In genomic region chr19:5117494-5118383, GRCm38 (mm10) we compare ENCODE assay signal across 8 mouse cellular contexts. TPM values are rescaled to one million over a fixed set of nuclear protein-coding genes. Genes with fewer than 3 reads are reported as not detected.
DNase-seq lines count a peak whose midpoint lies in the region; ATAC-seq and TF ChIP-seq lines count a peak whose summit lies in the region.

No protein-coding gene starts in this region.

- H3K4me1 ChIP-seq in embryonic facial prominence, embryonic 12.5 days = peaks cover 19% of the 10 kb centered on the region
- no peaks in the 10 kb centered on the region for H3K4me1 ChIP-seq in heart, adult 2 months (ENCODE audit: control insufficient read depth, insufficient read depth, low read length)
- no peaks in the 10 kb centered on the region for H3K4me1 ChIP-seq in kidney, adult 2 months (ENCODE audit: control insufficient read depth, insufficient read depth, low read length)
- peaks cover 13% of the 10 kb centered on the region for H3K4me1 ChIP-seq in limb, embryonic 14.5 days (ENCODE audit: control insufficient read depth, insufficient read depth, low read length)
- H3K4me1 ChIP-seq in midbrain, embryonic 16.5 days (ENCODE audit: control insufficient read depth, insufficient read depth, low read length) = peaks cover 18% of the 10 kb centered on the region

- TF ChIP-seq EP300 in heart, adult 2 months (IDR thresholded peaks at IDR 0.05; ENCODE audit: insufficient read depth, low read depth, low read length) = 0 out of 2 replicates have a peak, but pooled peaks have one; percentile 20

- peak; percentile 97; the same call in 1 of the 2 replicates for TF ChIP-seq CTCF in heart, adult 2 months (IDR thresholded peaks at IDR 0.05)
- peak; percentile 80 for TF ChIP-seq CTCF in kidney, adult 2 months (conservative IDR thresholded peaks at IDR 0.05; ENCODE audit: insufficient read depth, insufficient read length, low read depth, low read length)

- peak overlapping the region; percentile 92 for H3K27ac ChIP-seq in embryonic facial prominence, embryonic 12.5 days
- peak overlapping the region; percentile 77 for H3K27ac ChIP-seq in heart, adult 2 months
- peak overlapping the region; percentile 69 for H3K27ac ChIP-seq in kidney, adult 2 months (ENCODE audit: insufficient read depth, low read depth, low read length)
- H3K27ac ChIP-seq in limb, embryonic 14.5 days (replicated peaks; ENCODE audit: low read depth, low read length) = peak overlapping the region; percentile 87
- H3K27ac ChIP-seq in midbrain, embryonic 16.5 days (ENCODE audit: low read length) = peak overlapping the region; percentile 91

- peaks cover 6% of the 10 kb centered on the region for H3K36me3 ChIP-seq in embryonic facial prominence, embryonic 12.5 days
- no peaks in the 10 kb centered on the region for H3K36me3 ChIP-seq in heart, adult 2 months (ENCODE audit: control insufficient read depth, insufficient read depth, low read length)
- no peaks in the 10 kb centered on the region for H3K36me3 ChIP-seq in kidney, adult 2 months (ENCODE audit: control insufficient read depth, insufficient read depth, low read length)
- peaks cover 13% of the 10 kb centered on the region for H3K36me3 ChIP-seq in limb, embryonic 14.5 days (ENCODE audit: control insufficient read depth, insufficient read depth, low read length)
- peaks cover 4% of the 10 kb centered on the region; the same call in 1 of the 2 replicates for H3K36me3 ChIP-seq in midbrain, embryonic 16.5 days (ENCODE audit: control insufficient read depth, insufficient read depth, low read length)

- no peaks in the 10 kb centered on the region for H3K27me3 ChIP-seq in embryonic facial prominence, embryonic 12.5 days
- H3K27me3 ChIP-seq in heart, adult 2 months (ENCODE audit: control insufficient read depth, insufficient read depth, low read length) = no peaks in the 10 kb centered on the region
- no peaks in the 10 kb centered on the region for H3K27me3 ChIP-seq in kidney, adult 2 months (replicated peaks; ENCODE audit: control insufficient read depth, insufficient read depth, low read length)
- no peaks in the 10 kb centered on the region for H3K27me3 ChIP-seq in limb, embryonic 14.5 days (ENCODE audit: control insufficient read depth, insufficient read depth, low read length)
- no peaks in the 10 kb centered on the region for H3K27me3 ChIP-seq in midbrain, embryonic 16.5 days (ENCODE audit: control insufficient read depth, insufficient read depth, low read depth, low read length)

- H3K9me3 ChIP-seq in embryonic facial prominence, embryonic 12.5 days = no peaks in the 10 kb centered on the region
- no peaks in the 10 kb centered on the region for H3K9me3 ChIP-seq in limb, embryonic 14.5 days (ENCODE audit: control insufficient read depth, low read length)
- H3K9me3 ChIP-seq in midbrain, embryonic 16.5 days (replicated peaks; ENCODE audit: control insufficient read depth, low read length, poor library complexity, severe bottlenecking) = no peaks in the 10 kb centered on the region

- H3K9ac ChIP-seq in embryonic facial prominence, embryonic 12.5 days = peak overlapping the region; percentile 74
- H3K9ac ChIP-seq in heart, adult 2 months (ENCODE audit: low read depth, low read length) = peak overlapping the region; percentile 72
- H3K9ac ChIP-seq in limb, embryonic 14.5 days (ENCODE audit: low read depth, low read length, severe bottlenecking) = peak overlapping the region; percentile 74
- H3K9ac ChIP-seq in midbrain, embryonic 16.5 days (ENCODE audit: low read depth, low read length) = peak overlapping the region; percentile 98

- whole genome bisulfite sequencing in embryonic facial prominence, embryonic 12.5 days = under 1% methylated on average over 77 of the region's 83 CpGs
- WGBS in heart, adult 2 months = under 1% methylated on average over 75 of the region's 83 CpGs
- 3% methylated on average over 81 of the region's 83 CpGs for WGBS in kidney, adult 2 months
- WGBS in limb, embryonic 14.5 days = 1% methylated on average over 68 of the region's 83 CpGs
- WGBS in midbrain, embryonic 16.5 days = under 1% methylated on average over 70 of the region's 83 CpGs

- H3K4me2 ChIP-seq in embryonic facial prominence, embryonic 12.5 days (replicated peaks) = peak overlapping the region; percentile 89
- peak overlapping the region; percentile 90 for H3K4me2 ChIP-seq in limb, embryonic 14.5 days (replicated peaks; ENCODE audit: low read depth, low read length, severe bottlenecking)
- peak overlapping the region; percentile 68 for H3K4me2 ChIP-seq in midbrain, embryonic 16.5 days (ENCODE audit: low read length)

- peak overlapping the region; percentile 77 for H3K4me3 ChIP-seq in embryonic facial prominence, embryonic 12.5 days
- peak overlapping the region; percentile 88 for H3K4me3 ChIP-seq in heart, adult 2 months
- peak overlapping the region; percentile 71 for H3K4me3 ChIP-seq in kidney, adult 2 months (ENCODE audit: insufficient read depth, low read depth, low read length)
- H3K4me3 ChIP-seq in limb, embryonic 14.5 days (replicated peaks; ENCODE audit: low read length) = peak overlapping the region; percentile 85
- peak overlapping the region; percentile 88 for H3K4me3 ChIP-seq in midbrain, embryonic 16.5 days (ENCODE audit: low read depth, low read length)

- DNase-seq in 3134 (ENCODE audit: extremely low read depth, insufficient read length, low spot score) = peak; percentile 92
- DNase-seq in adrenal gland, postnatal 14 days = peak; percentile 96
- DNase-seq in heart, adult 2 months = peak; percentile 91 to 92
- peak; percentile 91 for DNase-seq in kidney, adult 2 months
- peak; percentile 89 for DNase-seq in limb, embryonic 14.5 days (ENCODE audit: low spot score)
- DNase-seq in spleen, postnatal 10 days (ENCODE audit: low spot score in 2 of 2) = peak; percentile 74 to 85

- peak; percentile 77 for ATAC-seq in embryonic facial prominence, embryonic 12.5 days (ENCODE audit: insufficient number of reproducible peaks, insufficient read depth, low FRiP score, low TSS enrichment)
- ATAC-seq in limb, embryonic 14.5 days (ENCODE audit: low FRiP score, low read depth) = peak; percentile 94
- peak; percentile 94 for ATAC-seq in midbrain, embryonic 16.5 days

- no peaks in the 10 kb centered on the region for H3K79me2 ChIP-seq in heart, adult 2 months (replicated peaks; ENCODE audit: control insufficient read depth, insufficient read depth, low read length)

- intact Hi-C loops in heart, adult 2 months (cut with DNase I) = loop anchor here (2.0 kb wide), 1 partner anchor 21 kb away; no protein-coding TSS in a partner anchor

- no peak for TF ChIP-seq POLR2A in heart, adult 2 months (IDR thresholded peaks at IDR 0.05; ENCODE audit: insufficient read depth, low read depth, low read length)
- no peak for TF ChIP-seq POLR2A in kidney, adult 2 months (IDR thresholded peaks at IDR 0.05; ENCODE audit: low read depth, low read length)
- TF ChIP-seq POLR2A in limb, embryonic 14.5 days (IDR thresholded peaks at IDR 0.05; ENCODE audit: borderline replicate concordance, extremely low read depth, insufficient read depth, insufficient read length) = 0 out of 2 replicates have a peak, but pooled peaks have one; percentile 21

RNA-seq across cellular contexts. Expression of gene Klc2, which starts 0.6 kb away (rescaled TPM):
- 34.9 and 37.7 TPM in 2 replicates for total RNA-seq in adrenal gland, postnatal 14 days (2021)
- polyA plus RNA-seq in embryonic facial prominence, embryonic 12.5 days (2016; fragmentation: Nextera tagmentation; extraction: Ambion mirVana) = 30.6 and 35.3 TPM in 2 replicates
- 10 to 100 TPM; 49.0 to 50.6 TPM for total RNA-seq in heart, adult 2 months (2021)
- polyA plus RNA-seq in heart, adult 2 months (2012; rRNA removed) = 56.7 and 57.4 TPM in 2 replicates
- 38.8 and 46.0 TPM in 2 replicates for polyA plus RNA-seq in kidney, adult 2 months (2012; rRNA removed)
- polyA plus RNA-seq in limb, embryonic 14.5 days (2012; rRNA removed) = 45.8 and 54.0 TPM in 2 replicates
- polyA plus RNA-seq in limb, embryonic 14.5 days (2014; fragmentation: Nextera tagmentation; extraction: Ambion mirVana) = 14.9 and 16.3 TPM in 2 replicates
- polyA plus RNA-seq in midbrain, embryonic 16.5 days (2015; fragmentation: Nextera tagmentation; extraction: Ambion mirVana) = 71.4 and 76.5 TPM in 2 replicates

RNA-seq across cellular contexts. Expression of gene Rab1b, which starts 10.9 kb away (rescaled TPM):
- 166 and 167 TPM in 2 replicates for total RNA-seq in adrenal gland, postnatal 14 days (2021)
- 247 and 248 TPM in 2 replicates for polyA plus RNA-seq in embryonic facial prominence, embryonic 12.5 days (2016; fragmentation: Nextera tagmentation; extraction: Ambion mirVana)
- total RNA-seq in heart, adult 2 months (2021) = 100 to 1,000 TPM; 173 to 195 TPM
- 221 and 231 TPM in 2 replicates for polyA plus RNA-seq in heart, adult 2 months (2012; rRNA removed)
- polyA plus RNA-seq in kidney, adult 2 months (2012; rRNA removed) = 246 and 280 TPM in 2 replicates
- 192 and 235 TPM in 2 replicates for polyA plus RNA-seq in limb, embryonic 14.5 days (2012; rRNA removed)
- 249 and 255 TPM in 2 replicates for polyA plus RNA-seq in limb, embryonic 14.5 days (2014; fragmentation: Nextera tagmentation; extraction: Ambion mirVana)
- 201 and 206 TPM in 2 replicates for polyA plus RNA-seq in midbrain, embryonic 16.5 days (2015; fragmentation: Nextera tagmentation; extraction: Ambion mirVana)

RNA-seq across cellular contexts. Expression of gene Cnih2, which starts 19.4 kb away (rescaled TPM):
- 3.1 and 3.9 TPM in 2 replicates for total RNA-seq in adrenal gland, postnatal 14 days (2021)
- 69.7 and 74.9 TPM in 2 replicates for polyA plus RNA-seq in embryonic facial prominence, embryonic 12.5 days (2016; fragmentation: Nextera tagmentation; extraction: Ambion mirVana)
- total RNA-seq in heart, adult 2 months (2021) = not detected
- 0.53 and 0.70 TPM in 2 replicates for polyA plus RNA-seq in heart, adult 2 months (2012; rRNA removed)
- polyA plus RNA-seq in kidney, adult 2 months (2012; rRNA removed) = 0.36 and 0.37 TPM in 2 replicates
- polyA plus RNA-seq in limb, embryonic 14.5 days (2012; rRNA removed) = 40.8 and 60.9 TPM in 2 replicates
- 40.5 and 45.1 TPM in 2 replicates for polyA plus RNA-seq in limb, embryonic 14.5 days (2014; fragmentation: Nextera tagmentation; extraction: Ambion mirVana)
- 430 and 432 TPM in 2 replicates for polyA plus RNA-seq in midbrain, embryonic 16.5 days (2015; fragmentation: Nextera tagmentation; extraction: Ambion mirVana)

RNA-seq across cellular contexts. Expression of gene Yif1a, which starts 29.4 kb away (rescaled TPM):
- total RNA-seq in adrenal gland, postnatal 14 days (2021) = 80.4 and 84.7 TPM in 2 replicates
- 67.3 and 73.4 TPM in 2 replicates for polyA plus RNA-seq in embryonic facial prominence, embryonic 12.5 days (2016; fragmentation: Nextera tagmentation; extraction: Ambion mirVana)
- 100 to 1,000 TPM in 1 of 2 experiments, 10 to 100 TPM in 1; 90.8 to 108 TPM for total RNA-seq in heart, adult 2 months (2021)
- 242 and 247 TPM in 2 replicates for polyA plus RNA-seq in heart, adult 2 months (2012; rRNA removed)
- 258 and 297 TPM in 2 replicates for polyA plus RNA-seq in kidney, adult 2 months (2012; rRNA removed)
- polyA plus RNA-seq in limb, embryonic 14.5 days (2012; rRNA removed) = 121 and 130 TPM in 2 replicates
- polyA plus RNA-seq in limb, embryonic 14.5 days (2014; fragmentation: Nextera tagmentation; extraction: Ambion mirVana) = 129 and 144 TPM in 2 replicates
- polyA plus RNA-seq in midbrain, embryonic 16.5 days (2015; fragmentation: Nextera tagmentation; extraction: Ambion mirVana) = 39.8 and 46.6 TPM in 2 replicates

RNA-seq across cellular contexts. Expression of gene Tmem151a, which starts 32.4 kb away (rescaled TPM):
- 2.0 and 2.5 TPM in 2 replicates for total RNA-seq in adrenal gland, postnatal 14 days (2021)
- 2.9 and 3.7 TPM in 2 replicates for polyA plus RNA-seq in embryonic facial prominence, embryonic 12.5 days (2016; fragmentation: Nextera tagmentation; extraction: Ambion mirVana)
- 1 to 10 TPM; 2.6 to 2.8 TPM for total RNA-seq in heart, adult 2 months (2021)
- 1.9 and 3.3 TPM in 2 replicates for polyA plus RNA-seq in heart, adult 2 months (2012; rRNA removed)
- polyA plus RNA-seq in kidney, adult 2 months (2012; rRNA removed) = 4.9 and 5.6 TPM in 2 replicates
- 0.96 and 1.4 TPM in 2 replicates for polyA plus RNA-seq in limb, embryonic 14.5 days (2012; rRNA removed)
- polyA plus RNA-seq in limb, embryonic 14.5 days (2014; fragmentation: Nextera tagmentation; extraction: Ambion mirVana) = 1.8 and 2.1 TPM in 2 replicates
- 22.7 and 31.9 TPM in 2 replicates for polyA plus RNA-seq in midbrain, embryonic 16.5 days (2015; fragmentation: Nextera tagmentation; extraction: Ambion mirVana)

Comparison
In these comparisons a context has a peak if more than half of its experiments do, and no peak if none do; other contexts are left out.
1. Peak in every context shown above with its lines: DNase-seq, ATAC-seq, H3K4me3 ChIP-seq and H3K27ac ChIP-seq.
2. RNA of gene Cnih2, which starts 19.4 kb away (polyA plus RNA-seq): 430 to 432 TPM in midbrain, embryonic 16.5 days, 69.7 to 74.9 TPM in embryonic facial prominence, embryonic 12.5 days and 40.5 to 60.9 TPM in limb, embryonic 14.5 days; 0.53 to 0.70 TPM in heart, adult 2 months and 0.36 to 0.37 TPM in kidney, adult 2 months; every median in the first group is over 10 times any median in the second.